Mouse (Mus musculus) CH12.LX (cell line): ENCODE data around the gene Pgls. TPM values are rescaled to one million over a fixed set of nuclear protein-coding genes. Genes with fewer than 3 reads are reported as not detected.
A peak's percentile ranks its signal among the peaks of the same experiment; 100 is the strongest.

Experiments
- DNase-seq: peaks from one replicate; pipeline ENCODE4 v3.0.0-alpha.2; 2013; ENCODE audit errors: extremely low read depth
- H3K27ac ChIP-seq: 2 replicates; pipeline ENCODE4 v1.5.1; 2012; ENCODE audit warnings: low read depth, mild to moderate bottlenecking, control low read depth, moderate library complexity; ENCODE audit not compliant: insufficient read depth
- H3K27me3 ChIP-seq: replicated peaks from 2 replicates; pipeline ENCODE3; 2012; ENCODE audit warnings: inconsistent platforms
- H3K36me3 ChIP-seq, 2 experiments: replicated peaks in 1 of 2; 2 replicates each; pipeline versions ENCODE3 to v1.6.1; 2012; ENCODE audit warnings: inconsistent platforms in 1 of 2, low read length in 1 of 2, mild to moderate bottlenecking in 1 of 2, mixed read lengths in 1 of 2, moderate library complexity in 1 of 2; ENCODE audit not compliant: control insufficient read depth in 1 of 2, insufficient read depth in 1 of 2
- H3K4me1 ChIP-seq, 2 experiments: 2 replicates each; pipeline ENCODE4 v1.6.1; 2012; ENCODE audit warnings: inconsistent platforms in 1 of 2, moderate library complexity in 1 of 2; ENCODE audit not compliant: insufficient read depth in 2 of 2, control insufficient read depth in 1 of 2
- H3K4me2 ChIP-seq: 2 replicates; pipeline ENCODE4 v1.6.1; 2012; ENCODE audit warnings: low read depth, mild to moderate bottlenecking, control low read depth; ENCODE audit not compliant: poor library complexity, insufficient read depth, severe bottlenecking
- H3K4me3 ChIP-seq, 3 experiments: fragments of 150-350 bp in 1 of 3; sonication (generic) in 1 of 3; replicated peaks in 1 of 3; 2 replicates each; pipeline versions ENCODE3 to v1.5.1; 2011 to 2012; ENCODE audit warnings: low read depth in 2 of 3, low read length in 2 of 3, mild to moderate bottlenecking in 2 of 3, moderate library complexity in 2 of 3, control low read depth in 1 of 3, improper control_type of control experiment in 1 of 3, inconsistent platforms in 1 of 3, mixed read lengths in 1 of 3; ENCODE audit not compliant: poor library complexity in 1 of 3
- H3K79me2 ChIP-seq: replicated peaks from 2 replicates; pipeline ENCODE4 v1.6.1; 2012; ENCODE audit warnings: mild to moderate bottlenecking, moderate library complexity; ENCODE audit not compliant: control insufficient read depth, poor library complexity, insufficient read depth, severe bottlenecking; ENCODE audit errors: extremely low read depth
- H3K9ac ChIP-seq: 2 replicates; pipeline ENCODE4 v1.6.1; 2012; ENCODE audit warnings: low read depth, mild to moderate bottlenecking, control low read depth, moderate library complexity; ENCODE audit not compliant: insufficient read depth
- H3K9me3 ChIP-seq: replicated peaks from 2 replicates; pipeline ENCODE3; 2012; ENCODE audit warnings: low read length, inconsistent platforms, mixed read lengths
- CHD2 ChIP-seq: IDR thresholded peaks from 2 replicates; pipeline ENCODE4 v1.6.1; 2011; ENCODE audit warnings: low read length, improper control_type of control experiment
- CTCF ChIP-seq, 2 experiments: IDR thresholded peaks in 1 of 2; conservative IDR thresholded peaks in 1 of 2; 2 replicates each; pipeline ENCODE4 v1.5.1; 2011 to 2012; ENCODE audit warnings: low read depth in 2 of 2, low read length in 2 of 2, improper control_type of control experiment in 1 of 2, inconsistent platforms in 1 of 2, mild to moderate bottlenecking in 1 of 2, moderate library complexity in 1 of 2
- E2F4 ChIP-seq: IDR thresholded peaks from 2 replicates; pipeline ENCODE4 v1.6.1; 2011; ENCODE audit warnings: low read depth, low read length, improper control_type of control experiment; ENCODE audit not compliant: insufficient replicate concordance
- GABPA ChIP-seq: IDR thresholded peaks from 2 replicates; pipeline ENCODE4 v1.6.1; 2012; ENCODE audit warnings: low read depth, low read length, improper control_type of control experiment, inconsistent platforms; ENCODE audit not compliant: insufficient replicate concordance
- MAX ChIP-seq: IDR thresholded peaks from 2 replicates; pipeline ENCODE4 v1.6.1; 2011; ENCODE audit warnings: low read length, improper control_type of control experiment
- MEF2A ChIP-seq: IDR thresholded peaks from 2 replicates; pipeline ENCODE4 v1.6.1; 2014; ENCODE audit warnings: low read depth, mild to moderate bottlenecking, inconsistent platforms, low read length, improper control_type of control experiment, borderline replicate concordance
- POLR2AphosphoS2 ChIP-seq: IDR thresholded peaks from 2 replicates; pipeline ENCODE4 v1.6.1; 2011; ENCODE audit warnings: low read depth, low read length, improper control_type of control experiment
- TBP ChIP-seq: conservative IDR thresholded peaks from 2 replicates; pipeline ENCODE4 v1.6.1; 2011; ENCODE audit warnings: low read depth, low read length, improper control_type of control experiment
- ZNF384 ChIP-seq: IDR thresholded peaks from 2 replicates; pipeline ENCODE4 v1.6.1; 2012; ENCODE audit warnings: low read depth, low read length, improper control_type of control experiment, inconsistent platforms
- dilution Hi-C: fragments of 300-500 bp; cut with MboI; formaldehyde crosslinking; loops from 2 replicates; pipeline ENCODE4 v1.14.3; 2020; ENCODE audit warnings: low sequenced_read_pairs; ENCODE audit not compliant: extremely low pct_unique_long_range_greater_than_20kb, extremely low pct_ligation_motif_present
- in situ Hi-C: fragments of 300-500 bp; cut with MboI; formaldehyde crosslinking; loops from 3 replicates; pipeline ENCODE4 v1.14.3; 2019; ENCODE audit warnings: low sequenced_read_pairs, low pct_ligation_motif_present, low pct_unique_long_range_greater_than_20kb, mixed read lengths
- polyA plus RNA-seq: library from polyadenylated mRNA; unstranded; fragments of >175 nt; gene quantifications from 2 replicates; pipeline ENCODE4 v1.2.1, GENCODE M21; 2012; ENCODE audit warnings: low read depth; ENCODE audit not compliant: insufficient read length
- total RNA-seq, 2 experiments: library from RNA; depleted of rRNA; stranded (reverse); fragments of 300-350 nt in 1 of 2; fragments of >200 nt in 1 of 2; gene quantifications; 2 replicates each; pipeline ENCODE4 v1.2.3; 2012 to 2014

Gene Pgls
- total and polyA plus RNA-seq, 3 experiments: 74.9 to 215 (median 118) TPM

- TF ChIP-seq CHD2 (no peak), POLR2AphosphoS2 (no peak), TBP (no peak), ZNF384 (no peak), CTCF (conservative IDR thresholded peaks at IDR 0.05 in 1 of 2, IDR thresholded peaks at IDR 0.05 in 1 of 2; ENCODE audit: low read depth in 2 of 2, low read length in 2 of 2) (no peak), E2F4 (no peak)
These were observed 21.6 kb upstream of the Pgls start (continued) for GRCm38 (mm10) chr8:71570291-71570954.

DNA sequence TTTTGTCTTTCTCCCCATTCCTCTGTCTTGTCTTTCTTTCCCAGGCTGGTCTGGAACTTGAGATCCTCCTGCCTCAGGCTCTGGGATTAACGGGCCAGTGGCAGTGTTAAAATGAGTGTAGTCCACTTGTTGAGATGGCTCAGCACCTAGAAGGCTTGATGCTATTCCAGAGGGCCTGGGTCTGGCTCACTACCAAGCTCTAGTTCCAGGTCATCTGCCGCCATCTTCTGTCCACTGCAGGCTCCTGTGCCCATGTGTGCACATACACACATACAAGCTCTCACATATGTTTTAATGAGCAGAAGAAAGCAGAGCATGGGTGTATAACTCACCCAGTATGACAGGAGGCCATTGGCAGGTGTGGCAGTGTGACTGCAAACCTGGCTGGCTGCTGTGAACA, 19.9 kb upstream of the Pgls start:
- Histone ChIP-seq H3K4me2 (no peak overlapping the region), H3K9ac (no peak overlapping the region), H3K27me3 (peaks cover 3% of the 10 kb centered on the region), H3K79me2 (no peaks in the 10 kb centered on the region), H3K4me1 (peaks cover 10 to 13% of the 10 kb centered on the region in 2 experiments), H3K9me3 (no peaks in the 10 kb centered on the region), H3K36me3 (no peaks in the 10 kb centered on the region), H3K4me3 (no peak overlapping the region), H3K27ac (no peak overlapping the region)
- dilution Hi-C loops: no loop called here
- in situ Hi-C loops: no loop called here
- DNase-seq: no peak
- no peak for TF ChIP-seq ZNF384
- peak in 1 of 2 experiments; percentile 18; a peak in 2 of 4 replicates for TF ChIP-seq CTCF (conservative IDR thresholded peaks at IDR 0.05 in 1 of 2, IDR thresholded peaks at IDR 0.05 in 1 of 2; ENCODE audit: low read depth in 2 of 2, low read length in 2 of 2)

GRCm38 (mm10) chr8:71572847-71573633, 18.9 kb upstream of the Pgls start:
- H3K27me3 ChIP-seq: peaks cover 2% of the 10 kb centered on the region
- peaks cover 10 to 13% of the 10 kb centered on the region in 2 experiments for H3K4me1 ChIP-seq
- H3K79me2 ChIP-seq: no peaks in the 10 kb centered on the region
- no peak overlapping the region for H3K27ac ChIP-seq
- in situ Hi-C loops: no loop called here
- dilution Hi-C loops: no loop called here
- DNase-seq: no peak
- no peaks in the 10 kb centered on the region for H3K9me3 ChIP-seq
- no peak overlapping the region for H3K9ac ChIP-seq
- H3K4me2 ChIP-seq: no peak overlapping the region
- no peak overlapping the region for H3K4me3 ChIP-seq
- TF ChIP-seq GABPA (no peak), POLR2AphosphoS2 (no peak), MEF2A (no peak), MAX (no peak), ZNF384 (no peak)
- no peaks in the 10 kb centered on the region for H3K36me3 ChIP-seq
